In the genomic region with DNA sequence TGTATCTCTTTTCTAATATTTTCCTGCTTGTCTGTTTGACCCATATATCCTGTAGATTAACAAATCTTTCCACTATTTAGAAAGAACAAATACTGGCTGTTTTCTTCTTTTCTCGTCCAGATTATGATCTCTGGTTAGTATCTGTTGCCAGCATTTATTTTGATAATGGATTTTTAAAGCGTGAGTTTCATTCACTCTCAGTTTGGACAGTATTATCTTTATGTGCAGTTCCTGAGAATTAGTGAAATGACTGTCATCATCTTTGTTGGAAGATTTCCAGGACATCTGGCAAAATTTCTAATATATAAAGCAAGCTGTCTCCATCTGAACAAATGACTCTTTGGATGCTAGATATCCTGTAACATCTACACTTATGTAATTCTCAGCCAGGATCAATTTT, we compare ENCODE assay signal across 25 mouse cellular contexts.
DNase-seq lines count a peak whose midpoint lies in the region; TF ChIP-seq lines count a peak whose summit lies in the region.
"Had no signal": no experiment of that assay in that cellular context is flagged by ENCODE, and none has a peak within 500 bp of the region (broad histone marks: within the 10 kb centered on the region; RNA-seq: fewer than 3 reads in every experiment).

No protein-coding gene starts in this region.

- no peak for TF ChIP-seq POLR2A in MEL (IDR thresholded peaks at IDR 0.05; ENCODE audit: control insufficient read depth in 1 of 2, insufficient read depth in 1 of 2, low read depth in 1 of 2, low read length in 2 of 2, poor library complexity in 1 of 2)

- H3K9me3 ChIP-seq in MEL (replicated peaks; ENCODE audit: insufficient read depth, low read length), result no peaks in the 10 kb centered on the region
- H3K9me3 ChIP-seq: hindbrain, embryonic 13.5 days; lung, embryonic 15.5 days; megakaryocyte, embryonic 14.5 days; midbrain, embryonic 13.5 days; neural tube, embryonic 13.5 days had no signal

- intact Hi-C loops in gastrocnemius, adult 2 months (cut with DNase I), result no loop called here

- H3K4me1 ChIP-seq in MEL (ENCODE audit: control insufficient read depth in 1 of 2, insufficient read depth in 2 of 2, low read length in 2 of 2), result peaks cover 3 to 11% of the 10 kb centered on the region in 2 experiments
- H3K4me1 ChIP-seq: hindbrain, embryonic 13.5 days; lung, embryonic 15.5 days; megakaryocyte, embryonic 14.5 days; midbrain, embryonic 13.5 days; neural tube, embryonic 13.5 days had no signal

- TF ChIP-seq EP300 in MEL (IDR thresholded peaks at IDR 0.05; ENCODE audit: low read depth in 1 of 2, low read length in 2 of 2), result no peak

- no peak overlapping the region; the same call in 1 of the 2 replicates for H3K9ac ChIP-seq in MEL (ENCODE audit: control insufficient read depth, low read depth, low read length, poor library complexity, severe bottlenecking)
- H3K9ac ChIP-seq: hindbrain, embryonic 13.5 days; liver, embryonic 14.5 days; lung, embryonic 15.5 days; midbrain, embryonic 13.5 days; neural tube, embryonic 13.5 days had no signal

- DNase-seq in layer of hippocampus, adult 9-10 months (ENCODE audit: low spot score), result peak; percentile 5
- DNase-seq in layer of hippocampus, adult 8-10 months (ENCODE audit: low spot score in 2 of 2), result no peak
- DNase-seq in MEL (ENCODE audit: low read depth, low spot score), result peak; percentile 90
- peak; percentile 14 for DNase-seq in brain, adult 2 months (ENCODE audit: low read depth, low spot score)
- DNase-seq in gastrocnemius, adult 2 months, result no peak
- no peak for DNase-seq in right cerebral cortex, postnatal 14 days
- DNase-seq in heart, adult 18-20 months, result no peak
- DNase-seq: adrenal gland, adult 8-10 months; cerebellum, adult 11 months; cerebellum, postnatal 14 days; gastrocnemius, postnatal 14 days; heart, postnatal 4 days; kidney, adult 9 months; kidney, postnatal 10 days; liver; lung, postnatal 36 days; thymus, adult 2 months; thymus, postnatal 4 days had no signal

- H3K27ac ChIP-seq in MEL (ENCODE audit: control insufficient read depth, low read depth, low read length), result no peak overlapping the region
- no peak overlapping the region for H3K27ac ChIP-seq in gastrocnemius, adult 2 months
- H3K27ac ChIP-seq: hindbrain, embryonic 13.5 days; liver, embryonic 14.5 days; lung, embryonic 15.5 days; midbrain, embryonic 13.5 days; neural tube, embryonic 13.5 days had no signal

- peaks cover 0 to 25% of the 10 kb centered on the region in 2 experiments; a peak in 2 of 4 replicates for H3K36me3 ChIP-seq in MEL (ENCODE audit: control insufficient read depth in 1 of 2, insufficient read depth in 2 of 2, low read length in 2 of 2)
- H3K36me3 ChIP-seq: hindbrain, embryonic 13.5 days; lung, embryonic 15.5 days; midbrain, embryonic 13.5 days; neural tube, embryonic 13.5 days had no signal

- H3K79me2 ChIP-seq in MEL (ENCODE audit: control insufficient read depth, insufficient read depth, low read length, poor library complexity), result no peaks in the 10 kb centered on the region

- TF ChIP-seq CTCF in MEL (IDR thresholded peaks at IDR 0.05 in 2 of 3, conservative IDR thresholded peaks at IDR 0.05 in 1 of 3; ENCODE audit: control insufficient read depth in 1 of 3, insufficient read depth in 1 of 3, low read depth in 2 of 3, low read length in 3 of 3, poor library complexity in 1 of 3, severe bottlenecking in 1 of 3), result no peak
- no peak for TF ChIP-seq CTCF in gastrocnemius, adult 2 months (IDR thresholded peaks at IDR 0.05)

- H3K4me3 ChIP-seq in MEL (ENCODE audit: control insufficient read depth in 1 of 2, insufficient read depth in 1 of 2, low read depth in 2 of 2, low read length in 2 of 2), result no peak overlapping the region
- H3K4me3 ChIP-seq in gastrocnemius, adult 2 months, result no peak overlapping the region
- H3K4me3 ChIP-seq: hindbrain, embryonic 13.5 days; lung, embryonic 15.5 days; megakaryocyte, embryonic 14.5 days; midbrain, embryonic 13.5 days; neural tube, embryonic 13.5 days had no signal

- no peaks in the 10 kb centered on the region for H3K27me3 ChIP-seq in MEL (ENCODE audit: control insufficient read depth in 1 of 2, insufficient read depth in 2 of 2, low read length in 2 of 2)
- H3K27me3 ChIP-seq: CH12.LX; hindbrain, embryonic 13.5 days; lung, embryonic 15.5 days; megakaryocyte, embryonic 14.5 days; midbrain, embryonic 13.5 days; neural tube, embryonic 13.5 days had no signal

- no peak for TF ChIP-seq RAD21 in MEL (IDR thresholded peaks at IDR 0.05; ENCODE audit: low read depth, low read length)

TF ChIP-seq in MEL, 35 proteins besides CTCF, POLR2A, EP300 and RAD21:
- TF ChIP-seq ZMIZ1 (IDR thresholded peaks at IDR 0.05; ENCODE audit: low read depth, low read length) (no peak), TAL1 (IDR thresholded peaks at IDR 0.05; ENCODE audit: low read length) (peak; percentile 65)

Comparison
In these comparisons a context has a peak if more than half of its experiments do, and no peak if none do; other contexts are left out.
1. DNase-seq: peak in layer of hippocampus, adult 9-10 months (single experiment), MEL (single experiment) and brain, adult 2 months (single experiment); none in layer of hippocampus, adult 8-10 months (0 of 2), gastrocnemius, adult 2 months (single experiment), right cerebral cortex, postnatal 14 days (single experiment) and heart, adult 18-20 months (0 of 2).